Mouse (Mus musculus) limb, embryonic 14.5 days (tissue): ENCODE data around the gene Tssk2. TPM values are rescaled to one million over a fixed set of nuclear protein-coding genes. Genes with fewer than 3 reads are reported as not detected.

ENCODE experiments used
- ATAC-seq: fragments of 200-750 bp; cut with Nextera tagmentation; 2 replicates; pipeline ENCODE4 v1.8.0; 2017; ENCODE audit warnings: low read depth, moderate number of reproducible peaks, moderate TSS enrichment; ENCODE audit not compliant: low FRiP score
- DNase-seq: peaks from one replicate; pipeline ENCODE4 v3.0.0-alpha.2; 2015; ENCODE audit warnings: low spot score
- H3K27ac ChIP-seq: fragments of 300-500 bp; sonication (generic); replicated peaks from 2 replicates; pipeline ENCODE4 v1.5.1; 2014; ENCODE audit warnings: low read depth, mild to moderate bottlenecking, low read length, moderate library complexity, mixed read lengths
- H3K27me3 ChIP-seq: fragments of 300-500 bp; sonication (generic); 2 replicates; pipeline ENCODE4 v1.6.1; 2014; ENCODE audit warnings: low read length, mixed read lengths; ENCODE audit not compliant: control insufficient read depth, insufficient read depth
- H3K36me3 ChIP-seq: fragments of 300-500 bp; sonication (generic); 2 replicates; pipeline ENCODE4 v1.6.1; 2014; ENCODE audit warnings: mild to moderate bottlenecking, low read length, moderate library complexity, mixed read lengths; ENCODE audit not compliant: control insufficient read depth, insufficient read depth
- H3K4me1 ChIP-seq: fragments of 300-500 bp; sonication (generic); 2 replicates; pipeline ENCODE4 v1.6.1; 2014; ENCODE audit warnings: antibody characterized with exemption, low read length, mixed read lengths; ENCODE audit not compliant: control insufficient read depth, insufficient read depth
- H3K4me2 ChIP-seq: fragments of 300-500 bp; sonication (generic); replicated peaks from 2 replicates; pipeline ENCODE4 v1.6.1; 2014; ENCODE audit warnings: low read depth, mild to moderate bottlenecking, low read length, moderate library complexity; ENCODE audit not compliant: severe bottlenecking
- H3K4me3 ChIP-seq: fragments of 300-500 bp; sonication (generic); replicated peaks from 2 replicates; pipeline ENCODE4 v1.5.1; 2014; ENCODE audit warnings: low read length
- H3K9ac ChIP-seq: fragments of 300-500 bp; sonication (generic); 2 replicates; pipeline ENCODE4 v1.6.1; 2014; ENCODE audit warnings: mild to moderate bottlenecking, low read depth, low read length, moderate library complexity; ENCODE audit not compliant: severe bottlenecking
- H3K9me3 ChIP-seq: fragments of 300-500 bp; sonication (generic); 2 replicates; pipeline ENCODE4 v1.6.1; 2016; ENCODE audit warnings: low read length; ENCODE audit not compliant: control insufficient read depth
- POLR2A ChIP-seq: fragments of 200-500 bp; IDR thresholded peaks from 2 replicates; pipeline ENCODE4 v1.8.0; 2012; ENCODE audit warnings: inconsistent platforms, mild to moderate bottlenecking, moderate library complexity, borderline replicate concordance; ENCODE audit not compliant: insufficient read depth, insufficient read length; ENCODE audit errors: extremely low read depth
- WGBS: fragments of 180-500 bp; shearing (Covaris S2); extraction: QIAGEN DNeasy Blood & Tissue Kit; methylation state at CpG from one replicate; pipeline ENCODE4 v1.1.7; 2014; 5-methylcytosine and 5-hydroxymethylcytosine counted together
- polyA plus RNA-seq, 2 experiments: library from polyadenylated mRNA; depleted of rRNA in 1 of 2; stranded (reverse) in 1 of 2; unstranded in 1 of 2; fragments of >200 nt; fragmentation: Nextera tagmentation in 1 of 2; extraction: Ambion mirVana in 1 of 2; gene quantifications; 2 replicates each; pipeline versions ENCODE4 v1.2.1 to v1.2.3; 2012 to 2014

The Tssk2 gene
- polyA plus RNA-seq, 2 experiments: 0.14 TPM; not detected in 1

DNA sequence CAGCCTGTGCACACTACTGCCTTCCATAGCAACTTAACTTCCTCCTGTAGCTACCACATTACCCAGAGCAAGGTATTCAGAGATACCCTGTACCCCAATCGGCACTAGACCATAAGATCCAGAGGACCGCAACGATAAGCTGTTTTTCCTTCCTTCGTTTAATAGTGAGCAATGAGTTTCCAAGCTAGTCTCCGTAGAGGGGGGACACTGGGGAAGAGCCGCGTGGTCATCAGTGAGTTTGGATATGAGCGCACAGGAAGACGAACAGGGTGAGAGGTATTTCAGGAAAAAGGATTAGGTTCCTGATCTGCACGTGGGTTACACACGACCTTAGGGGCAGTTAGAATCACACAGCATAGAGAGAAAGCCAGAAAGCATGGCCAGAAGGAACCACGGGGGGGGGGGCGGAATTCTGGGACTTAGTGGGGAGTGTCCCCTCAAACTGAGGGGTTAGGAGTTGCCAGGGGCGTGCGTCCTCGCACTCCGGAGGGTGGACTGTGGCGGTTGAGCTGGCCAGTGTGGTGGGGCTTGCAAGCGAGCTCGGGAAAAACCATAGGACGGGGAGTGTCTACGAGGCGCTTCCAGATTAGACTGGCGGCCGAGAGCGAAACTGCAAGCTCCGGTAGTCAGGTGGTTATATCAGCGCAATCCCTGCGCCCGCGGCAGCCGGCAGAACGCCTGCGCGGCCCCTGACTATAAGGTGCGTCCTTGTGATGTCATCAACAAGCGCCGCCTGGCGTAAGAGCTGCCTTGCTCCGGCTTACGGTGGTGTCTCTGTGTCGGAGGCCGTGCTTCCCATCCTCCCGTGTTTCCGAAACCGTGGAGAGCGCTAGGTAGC, 23.1 kb downstream of the Tssk2 start:
- no peaks in the 10 kb centered on the region for H3K9me3 ChIP-seq
- peaks cover 7% of the 10 kb centered on the region for H3K4me1 ChIP-seq
- H3K4me3 ChIP-seq: peak overlapping the region; percentile 75
- 3% methylated on average over 45 of the region's 47 CpGs for WGBS
- peak overlapping the region; percentile 73 for H3K4me2 ChIP-seq
- peak; percentile 98 for DNase-seq
- peaks cover 14% of the 10 kb centered on the region for H3K36me3 ChIP-seq
- peak overlapping the region; percentile 67 for H3K27ac ChIP-seq
- TF ChIP-seq POLR2A: peak; percentile 89; the same call in 1 of the 2 replicates
- peak overlapping the region; percentile 83 for H3K9ac ChIP-seq
- ATAC-seq: peak; percentile 99
- peaks cover 20% of the 10 kb centered on the region for H3K27me3 ChIP-seq

DNA sequence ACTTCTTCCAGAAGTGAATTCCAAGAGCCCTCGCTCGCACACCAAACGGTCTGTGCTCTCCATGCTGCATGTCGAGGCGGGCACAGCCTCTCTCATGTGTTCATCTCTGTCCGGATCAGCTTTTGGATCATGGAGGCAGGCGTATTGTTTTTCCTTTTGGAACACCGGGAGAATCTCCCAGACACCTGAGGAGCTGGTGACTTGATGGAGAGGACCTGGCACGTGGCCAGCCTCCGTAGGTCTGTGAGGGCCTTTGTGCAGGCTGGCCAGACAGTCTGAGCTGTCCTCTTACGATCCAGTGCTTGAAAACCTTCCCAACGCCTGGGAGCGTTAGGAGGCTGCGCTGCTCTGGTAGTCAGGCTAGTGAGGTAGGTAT, 23.7 kb downstream of the Tssk2 start:
- under 1% methylated on average over 14 of the region's 14 CpGs for WGBS
- Histone ChIP-seq H3K9me3 (no peaks in the 10 kb centered on the region), H3K27me3 (peaks cover 15% of the 10 kb centered on the region), H3K4me2 (peak overlapping the region; percentile 73), H3K27ac (peak overlapping the region; percentile 67), H3K4me3 (peak overlapping the region; percentile 75), H3K36me3 (peaks cover 14% of the 10 kb centered on the region), H3K4me1 (peaks cover 7% of the 10 kb centered on the region), H3K9ac (peak overlapping the region; percentile 83)
- DNase-seq: no peak
- no peak for TF ChIP-seq POLR2A
- ATAC-seq: peak; percentile 24

GRCm38 (mm10) chr16:17927351-17928082, 29.1 kb downstream of the Tssk2 start:
- peaks cover 2% of the 10 kb centered on the region for H3K4me1 ChIP-seq
- ATAC-seq: peak; percentile 66
- no peak for TF ChIP-seq POLR2A
- no peak for DNase-seq
- peaks cover 14% of the 10 kb centered on the region for H3K36me3 ChIP-seq
- peak overlapping the region; percentile 56 for H3K27ac ChIP-seq
- WGBS: 0% methylated on average over 57 of the region's 72 CpGs
- peak overlapping the region; percentile 97 for H3K4me2 ChIP-seq
- no peaks in the 10 kb centered on the region for H3K9me3 ChIP-seq
- peak overlapping the region; percentile 88 for H3K4me3 ChIP-seq
- H3K27me3 ChIP-seq: no peaks in the 10 kb centered on the region
- peak overlapping the region; percentile 80 for H3K9ac ChIP-seq

DNA sequence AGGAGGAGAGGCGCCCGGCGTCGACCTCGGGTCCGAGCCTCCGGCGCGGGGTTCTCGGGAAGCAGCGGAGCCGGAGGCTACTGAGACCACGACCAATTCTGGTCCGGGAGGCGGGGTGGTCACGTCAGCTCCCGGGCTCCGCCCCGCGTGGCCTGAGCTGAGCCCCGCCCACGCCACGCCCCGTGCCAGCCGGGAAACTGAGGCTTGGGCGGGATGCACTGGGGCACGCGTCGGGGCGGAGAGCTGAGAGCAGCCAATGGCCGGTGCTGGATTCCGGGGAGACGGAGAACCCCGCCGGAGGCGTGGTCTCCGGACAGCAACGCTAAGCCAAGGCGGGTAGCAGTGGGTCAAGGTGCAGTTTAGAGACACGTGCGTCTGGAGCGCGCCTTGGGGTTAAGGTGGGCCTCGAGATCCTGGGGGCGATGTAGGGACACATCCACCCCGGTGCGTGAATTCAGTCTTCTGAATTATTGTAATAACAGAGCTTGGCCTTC, 29.7 kb downstream of the Tssk2 start, which contains the start of gene Slc25a1:
Slc25a1 (minus strand) TSS at position 133 of the 494 bp plus-strand sequence.
- peak; percentile 79 for ATAC-seq

DNA sequence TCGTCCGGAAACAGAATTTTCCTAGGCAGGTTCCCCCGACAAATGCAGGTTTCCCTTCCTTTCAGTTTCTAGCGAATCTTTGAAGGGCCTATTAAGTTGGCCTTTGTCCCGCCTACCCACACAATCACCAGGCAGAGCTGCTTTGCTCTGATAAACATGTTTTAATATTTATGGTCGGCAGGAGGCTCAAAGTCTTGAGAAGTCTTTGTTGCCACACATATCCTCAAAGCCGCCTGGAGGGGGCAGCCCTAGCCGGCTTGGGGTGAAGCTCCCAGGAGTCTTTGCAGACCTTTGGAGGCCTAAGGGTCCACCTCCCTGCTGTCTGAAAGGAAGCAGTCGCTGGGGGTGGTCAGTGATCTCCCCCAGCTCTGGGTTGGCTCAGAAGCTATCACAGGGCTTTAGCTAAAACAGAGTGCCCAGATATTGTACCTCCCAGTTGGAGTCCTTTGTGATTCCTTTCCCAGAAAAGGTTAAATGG, 30.2 kb downstream of the Tssk2 start:
- DNase-seq (peak; percentile 77), ATAC-seq (peak; percentile 31)
- no peaks in the 10 kb centered on the region for H3K4me1 ChIP-seq
- H3K36me3 ChIP-seq: peaks cover 14% of the 10 kb centered on the region
- H3K4me2 ChIP-seq: peak overlapping the region; percentile 97
- H3K27me3 ChIP-seq: no peaks in the 10 kb centered on the region
- TF ChIP-seq POLR2A: no peak
- peak overlapping the region; percentile 80 for H3K9ac ChIP-seq
- H3K4me3 ChIP-seq: peak overlapping the region; percentile 88
- no peaks in the 10 kb centered on the region for H3K9me3 ChIP-seq
- peak overlapping the region; percentile 56; the same call in 1 of the 2 replicates for H3K27ac ChIP-seq
- WGBS: 0% methylated on average over 9 of the region's 9 CpGs

More for the DNA sequence above, 29.7 kb downstream of the Tssk2 start, which contains the start of gene Slc25a1:
- H3K27me3 ChIP-seq: no peaks in the 10 kb centered on the region
- H3K9me3 ChIP-seq: no peaks in the 10 kb centered on the region
- peak within 1 kb of the TSS; percentile 97 for H3K4me2 ChIP-seq
- peak within 1 kb of the TSS; percentile 80 for H3K9ac ChIP-seq
- H3K36me3 ChIP-seq: peaks cover 14% of the 10 kb centered on the region
- under 1% methylated on average over 37 of the region's 47 CpGs for WGBS
- H3K4me3 ChIP-seq: peak within 1 kb of the TSS; percentile 88
- peak within 1 kb of the TSS; percentile 56 for H3K27ac ChIP-seq
- peak; percentile 60 for DNase-seq
- TF ChIP-seq POLR2A: no peak
- no peaks in the 10 kb centered on the region for H3K4me1 ChIP-seq
